Mouse (Mus musculus): ENCODE data around the gene Retreg1. TPM values are rescaled to one million over a fixed set of nuclear protein-coding genes. Genes with fewer than 3 reads are reported as not detected.
A peak's percentile ranks its signal among the peaks of the same experiment; 100 is the strongest.

Retreg1 gene
- polyA plus RNA-seq, 1 experiment from 2014 or later, result 56.5 TPM

DNA sequence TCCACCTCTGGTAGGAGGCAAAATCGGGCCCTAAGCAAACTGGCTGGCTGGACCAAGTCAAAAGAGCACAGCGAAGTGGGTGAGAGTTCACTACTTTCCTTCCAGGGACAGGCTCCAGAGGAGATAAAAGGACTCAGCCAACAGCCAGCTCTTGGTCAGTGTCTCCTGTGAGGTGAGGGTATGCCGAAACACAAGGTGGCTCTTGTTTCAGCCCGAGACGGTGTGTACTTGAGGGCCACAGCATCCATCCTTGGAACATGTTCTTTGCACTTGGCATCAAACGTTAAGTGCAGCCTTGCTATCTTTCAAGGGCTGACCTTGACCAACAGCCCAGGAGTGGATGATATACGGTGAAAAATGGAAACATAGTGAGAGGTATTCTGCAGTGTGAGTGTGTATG is 75.7 kb downstream of the Retreg1 start:
- H3K27ac ChIP-seq (ENCODE audit: poor library complexity, severe bottlenecking), result peak overlapping the region; percentile 29; the same call in 1 of the 2 replicates
- no peak overlapping the region for H3K4me3 ChIP-seq
- H3K27me3 ChIP-seq (replicated peaks), result no peaks in the 10 kb centered on the region
- 64% methylated on average over 7 of the region's 7 CpGs for WGBS
- H3K4me2 ChIP-seq, result no peak overlapping the region
- peaks cover 63% of the 10 kb centered on the region for H3K4me1 ChIP-seq (replicated peaks)
- H3K36me3 ChIP-seq, result no peaks in the 10 kb centered on the region
- no peak for ATAC-seq (ENCODE audit: insufficient number of reproducible peaks, low FRiP score)
- no peaks in the 10 kb centered on the region for H3K9me3 ChIP-seq (replicated peaks)
- H3K9ac ChIP-seq, result no peak overlapping the region

DNA sequence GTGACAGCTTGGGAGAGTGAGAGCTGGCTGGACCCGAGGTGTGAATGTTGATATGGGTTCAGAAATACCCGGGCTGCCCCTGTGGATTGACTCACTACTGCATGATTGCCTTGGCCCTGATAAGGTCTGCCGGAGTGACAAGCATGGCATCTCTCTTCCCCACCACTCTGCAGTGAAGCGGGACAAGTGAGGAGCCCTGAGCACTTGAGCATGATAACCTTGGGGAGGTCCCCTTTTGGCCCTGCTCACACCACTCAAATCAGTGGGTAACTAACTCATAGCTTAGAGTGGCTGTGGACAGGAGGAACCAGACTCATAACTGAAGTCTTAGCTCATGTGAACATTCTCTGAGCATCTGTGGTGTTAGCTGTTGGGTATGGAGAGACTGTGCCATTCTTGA is 77.0 kb downstream of the Retreg1 start:
- 9% methylated on average over 4 of the region's 4 CpGs for WGBS
- H3K36me3 ChIP-seq, result no peaks in the 10 kb centered on the region
- H3K27ac ChIP-seq (ENCODE audit: poor library complexity, severe bottlenecking), result peak overlapping the region; percentile 80
- peak; percentile 80 for ATAC-seq (ENCODE audit: insufficient number of reproducible peaks, low FRiP score)
- no peaks in the 10 kb centered on the region for H3K9me3 ChIP-seq (replicated peaks)
- no peak overlapping the region for H3K4me3 ChIP-seq
- H3K4me1 ChIP-seq (replicated peaks), result peaks cover 57% of the 10 kb centered on the region
- no peaks in the 10 kb centered on the region for H3K27me3 ChIP-seq (replicated peaks)
- no peak overlapping the region for H3K4me2 ChIP-seq
- H3K9ac ChIP-seq, result no peak overlapping the region

- no peak for ATAC-seq (ENCODE audit: insufficient number of reproducible peaks, low FRiP score)
- peak overlapping the region; percentile 74 for H3K27ac ChIP-seq (ENCODE audit: poor library complexity, severe bottlenecking)
- H3K4me2 ChIP-seq, result no peak overlapping the region
- H3K9ac ChIP-seq, result no peak overlapping the region
- no peaks in the 10 kb centered on the region for H3K36me3 ChIP-seq
- peaks cover 48% of the 10 kb centered on the region for H3K4me1 ChIP-seq (replicated peaks)
- no peaks in the 10 kb centered on the region for H3K27me3 ChIP-seq (replicated peaks)
- WGBS, result 86% methylated on average over 6 of the region's 6 CpGs
- no peaks in the 10 kb centered on the region for H3K9me3 ChIP-seq (replicated peaks)
- no peak overlapping the region for H3K4me3 ChIP-seq
Measured at GRCm38 (mm10) chr15:25920886-25921285, 77.9 kb downstream of the Retreg1 start.

- no peak overlapping the region for H3K27ac ChIP-seq (ENCODE audit: poor library complexity, severe bottlenecking)
- no peak for ATAC-seq (ENCODE audit: insufficient number of reproducible peaks, low FRiP score)
- WGBS, result 84% methylated on average over 2 of the region's 2 CpGs
- no peak overlapping the region for H3K4me2 ChIP-seq
- H3K36me3 ChIP-seq, result no peaks in the 10 kb centered on the region
- H3K9ac ChIP-seq, result no peak overlapping the region
- H3K4me1 ChIP-seq (replicated peaks), result peaks cover 39% of the 10 kb centered on the region
- H3K27me3 ChIP-seq (replicated peaks), result no peaks in the 10 kb centered on the region
- H3K9me3 ChIP-seq (replicated peaks), result no peaks in the 10 kb centered on the region
- no peak overlapping the region for H3K4me3 ChIP-seq
Measured at GRCm38 (mm10) chr15:25922007-25922406, 79.0 kb downstream of the Retreg1 start.

DNA sequence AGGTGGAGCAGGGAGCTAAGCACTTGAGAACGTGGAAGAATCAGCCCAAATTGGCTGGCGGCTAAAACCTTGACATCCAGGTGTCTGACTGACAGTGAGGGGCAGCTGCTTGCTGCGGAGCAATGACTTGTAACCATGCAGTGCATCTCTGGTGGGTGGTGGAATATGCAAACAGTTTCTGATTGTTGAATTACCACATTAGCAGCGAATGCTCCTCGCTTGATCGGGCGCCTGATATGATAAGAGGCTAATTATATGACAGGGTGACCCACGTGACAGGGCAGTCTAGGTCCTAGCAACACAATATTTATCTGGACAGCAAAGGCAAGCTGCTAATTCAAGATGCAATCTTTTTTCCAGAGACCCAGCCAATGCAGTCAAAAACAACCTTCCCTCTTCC is 80.9 kb downstream of the Retreg1 start:
- no peak overlapping the region for H3K4me2 ChIP-seq
- no peaks in the 10 kb centered on the region for H3K9me3 ChIP-seq (replicated peaks)
- H3K27ac ChIP-seq (ENCODE audit: poor library complexity, severe bottlenecking), result no peak overlapping the region
- H3K36me3 ChIP-seq, result no peaks in the 10 kb centered on the region
- no peak overlapping the region for H3K4me3 ChIP-seq
- WGBS, result 66% methylated on average over 8 of the region's 8 CpGs
- no peaks in the 10 kb centered on the region for H3K27me3 ChIP-seq (replicated peaks)
- ATAC-seq (ENCODE audit: insufficient number of reproducible peaks, low FRiP score), result no peak
- no peak overlapping the region for H3K9ac ChIP-seq
- peaks cover 34% of the 10 kb centered on the region for H3K4me1 ChIP-seq (replicated peaks)

DNA sequence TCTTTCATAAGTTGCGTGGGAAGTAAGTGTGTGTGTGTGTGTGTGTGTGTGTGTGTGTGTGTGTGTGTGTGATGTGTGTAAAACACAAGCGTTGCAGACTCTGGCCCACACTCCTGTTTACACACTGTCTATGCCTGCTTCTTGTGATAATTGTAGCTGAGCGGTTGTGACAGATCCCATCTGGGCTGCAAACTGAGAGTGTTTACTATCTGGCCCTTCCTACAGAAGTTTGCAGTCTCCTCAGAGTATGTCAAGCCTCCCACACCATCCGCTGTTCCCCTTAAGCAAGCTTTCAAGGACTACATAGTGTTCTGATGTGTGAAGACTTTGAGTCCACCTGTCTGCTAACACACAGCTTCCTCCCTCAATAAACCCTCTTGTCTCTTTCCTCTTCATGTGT is 83.2 kb downstream of the Retreg1 start:
- no peaks in the 10 kb centered on the region for H3K27me3 ChIP-seq (replicated peaks)
- H3K36me3 ChIP-seq, result no peaks in the 10 kb centered on the region
- H3K4me2 ChIP-seq, result no peak overlapping the region
- no peaks in the 10 kb centered on the region for H3K9me3 ChIP-seq (replicated peaks)
- H3K27ac ChIP-seq (ENCODE audit: poor library complexity, severe bottlenecking), result no peak overlapping the region
- 82% methylated on average over 4 of the region's 4 CpGs for WGBS
- H3K4me3 ChIP-seq, result no peak overlapping the region
- peaks cover 30% of the 10 kb centered on the region for H3K4me1 ChIP-seq (replicated peaks)
- no peak for ATAC-seq (ENCODE audit: insufficient number of reproducible peaks, low FRiP score)
- H3K9ac ChIP-seq, result no peak overlapping the region

DNA sequence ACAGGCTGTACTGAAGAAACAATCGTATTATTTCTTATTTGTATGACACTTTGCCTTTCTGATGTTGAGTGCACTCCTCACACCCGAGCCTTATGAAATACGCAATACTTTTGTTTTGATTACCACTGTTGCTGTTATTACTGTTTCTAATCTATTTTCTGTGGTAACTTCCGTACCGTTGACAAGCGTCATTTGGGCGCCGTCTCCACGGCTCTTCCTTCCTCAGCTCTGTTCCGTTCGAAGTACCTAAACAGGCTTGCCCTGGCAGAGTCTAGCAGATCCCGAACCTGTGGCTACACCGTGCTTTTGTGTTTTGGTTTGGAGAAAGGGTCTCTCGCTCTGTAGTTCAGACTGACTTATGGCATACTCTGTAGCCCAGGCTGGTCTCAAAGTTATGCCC is 84.1 kb downstream of the Retreg1 start:
- no peak overlapping the region for H3K4me2 ChIP-seq
- no peak overlapping the region for H3K9ac ChIP-seq
- 91% methylated on average over 14 of the region's 14 CpGs for WGBS
- H3K27ac ChIP-seq (ENCODE audit: poor library complexity, severe bottlenecking), result no peak overlapping the region
- H3K9me3 ChIP-seq (replicated peaks), result no peaks in the 10 kb centered on the region
- no peak for ATAC-seq (ENCODE audit: insufficient number of reproducible peaks, low FRiP score)
- no peak overlapping the region for H3K4me3 ChIP-seq
- no peaks in the 10 kb centered on the region for H3K36me3 ChIP-seq
- peaks cover 33% of the 10 kb centered on the region for H3K4me1 ChIP-seq (replicated peaks)
- H3K27me3 ChIP-seq (replicated peaks), result no peaks in the 10 kb centered on the region

DNA sequence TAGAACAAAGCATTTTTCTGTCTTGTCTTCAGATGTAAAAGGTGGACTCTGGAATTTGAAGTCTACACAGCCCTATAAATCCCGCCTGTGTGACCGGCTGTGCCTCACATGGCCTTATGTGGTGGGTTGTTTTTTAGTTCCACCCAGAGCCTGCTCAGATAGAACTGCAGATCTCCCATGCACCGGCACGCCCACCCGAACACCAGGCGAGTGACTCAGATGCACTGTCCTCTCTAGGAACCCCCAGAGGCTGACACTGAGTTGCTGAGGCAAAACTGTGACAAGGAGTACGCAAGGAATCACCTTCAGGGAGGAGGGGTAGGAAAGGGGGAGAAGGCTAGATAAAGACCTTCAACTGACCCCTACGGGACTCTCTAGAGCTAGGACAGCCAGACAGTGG is 85.0 kb downstream of the Retreg1 start:
- H3K36me3 ChIP-seq, result no peaks in the 10 kb centered on the region
- H3K4me1 ChIP-seq (replicated peaks), result peaks cover 42% of the 10 kb centered on the region
- H3K27me3 ChIP-seq (replicated peaks), result no peaks in the 10 kb centered on the region
- no peaks in the 10 kb centered on the region for H3K9me3 ChIP-seq (replicated peaks)
- ATAC-seq (ENCODE audit: insufficient number of reproducible peaks, low FRiP score), result no peak
- H3K4me3 ChIP-seq, result no peak overlapping the region
- H3K9ac ChIP-seq, result no peak overlapping the region
- no peak overlapping the region; the same call in 1 of the 2 replicates for H3K27ac ChIP-seq (ENCODE audit: poor library complexity, severe bottlenecking)
- WGBS, result 79% methylated on average over 8 of the region's 8 CpGs
- H3K4me2 ChIP-seq, result no peak overlapping the region

DNA sequence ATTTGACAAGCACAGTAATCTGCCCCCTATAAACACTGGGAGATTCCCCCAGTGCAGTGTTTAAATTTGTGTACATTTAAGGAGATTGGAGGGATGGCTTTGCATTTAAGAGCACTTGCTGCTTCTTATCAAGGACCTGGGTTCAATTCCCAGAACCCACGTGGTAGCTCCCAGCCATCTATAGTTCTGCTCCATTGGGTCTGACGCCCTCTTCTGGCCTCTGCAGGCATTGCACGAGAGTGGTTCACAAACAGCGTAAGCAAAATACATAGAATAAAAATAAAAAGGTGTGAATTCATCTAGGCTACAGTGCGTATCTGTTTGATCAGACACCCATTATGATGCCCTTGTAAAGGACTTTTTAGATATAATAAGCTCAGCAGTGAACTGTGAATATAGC is 85.9 kb downstream of the Retreg1 start:
- Histone ChIP-seq H3K4me1 (replicated peaks) (peaks cover 45% of the 10 kb centered on the region), H3K9me3 (replicated peaks) (no peaks in the 10 kb centered on the region), H3K4me2 (no peak overlapping the region), H3K36me3 (no peaks in the 10 kb centered on the region), H3K4me3 (no peak overlapping the region), H3K27ac (ENCODE audit: poor library complexity, severe bottlenecking) (no peak overlapping the region), H3K9ac (no peak overlapping the region), H3K27me3 (replicated peaks) (no peaks in the 10 kb centered on the region)
- no peak for ATAC-seq (ENCODE audit: insufficient number of reproducible peaks, low FRiP score)
- WGBS, result 62% methylated on average over 5 of the region's 5 CpGs

- Histone ChIP-seq H3K27ac (ENCODE audit: poor library complexity, severe bottlenecking) (peak overlapping the region; percentile 48; the same call in 1 of the 2 replicates), H3K36me3 (no peaks in the 10 kb centered on the region), H3K27me3 (replicated peaks) (no peaks in the 10 kb centered on the region), H3K9ac (no peak overlapping the region), H3K4me1 (replicated peaks) (peaks cover 43% of the 10 kb centered on the region), H3K4me3 (no peak overlapping the region), H3K9me3 (replicated peaks) (no peaks in the 10 kb centered on the region), H3K4me2 (0 out of 2 replicates have a peak overlapping the region, but pooled peaks have one; percentile 6)
- no peak for ATAC-seq (ENCODE audit: insufficient number of reproducible peaks, low FRiP score)
- 31% methylated on average over 11 of the region's 11 CpGs for WGBS
Measured at GRCm38 (mm10) chr15:25929518-25929917, 86.5 kb downstream of the Retreg1 start.

DNA sequence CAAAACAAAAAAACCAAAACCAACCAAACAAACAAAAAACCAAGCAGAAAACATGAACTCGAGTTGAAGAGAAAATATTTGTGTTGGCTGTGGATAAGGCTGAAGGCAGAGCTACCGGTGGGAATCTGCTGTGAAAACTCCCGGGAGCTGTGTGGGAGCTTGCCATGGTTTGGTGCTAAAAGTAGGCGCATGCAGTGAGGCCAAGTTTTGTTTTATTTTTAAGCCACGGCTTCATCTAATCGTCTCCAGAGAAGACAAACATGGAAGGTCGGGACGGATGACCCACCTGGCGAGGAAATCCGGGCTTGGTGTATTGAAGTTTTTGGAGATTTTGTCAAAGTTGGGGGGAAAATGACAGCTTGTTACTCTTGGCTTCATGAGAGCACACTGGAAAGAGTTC is 87.0 kb downstream of the Retreg1 start:
- H3K4me2 ChIP-seq, result no peak overlapping the region
- WGBS, result 59% methylated on average over 10 of the region's 10 CpGs
- no peaks in the 10 kb centered on the region for H3K9me3 ChIP-seq (replicated peaks)
- no peaks in the 10 kb centered on the region for H3K36me3 ChIP-seq
- H3K4me3 ChIP-seq, result no peak overlapping the region
- ATAC-seq (ENCODE audit: insufficient number of reproducible peaks, low FRiP score), result no peak
- H3K27ac ChIP-seq (ENCODE audit: poor library complexity, severe bottlenecking), result 0 out of 2 replicates have a peak overlapping the region, but pooled peaks have one; percentile 48
- peaks cover 43% of the 10 kb centered on the region for H3K4me1 ChIP-seq (replicated peaks)
- no peak overlapping the region for H3K9ac ChIP-seq
- H3K27me3 ChIP-seq (replicated peaks), result no peaks in the 10 kb centered on the region

GRCm38 (mm10) chr15:25930657-25931056 is 87.7 kb downstream of the Retreg1 start:
- ATAC-seq (ENCODE audit: insufficient number of reproducible peaks, low FRiP score), result no peak

More at GRCm38 (mm10) chr15:25930657-25931056, 87.7 kb downstream of the Retreg1 start:
- Histone ChIP-seq H3K4me1 (replicated peaks) (peaks cover 43% of the 10 kb centered on the region), H3K27me3 (replicated peaks) (no peaks in the 10 kb centered on the region), H3K27ac (ENCODE audit: poor library complexity, severe bottlenecking) (no peak overlapping the region), H3K9ac (no peak overlapping the region), H3K4me2 (no peak overlapping the region), H3K36me3 (no peaks in the 10 kb centered on the region), H3K9me3 (replicated peaks) (no peaks in the 10 kb centered on the region), H3K4me3 (no peak overlapping the region)
- WGBS, result 89% methylated on average over 5 of the region's 5 CpGs
